Mouse (Mus musculus) embryonic facial prominence, embryonic 11.5 days (tissue): ENCODE measurements at regions not wholly inside any gene's neighbourhood (a gene's known extent, or its start where the extent isn't known, plus 50 kb on each side); places are given as distances from the start of the nearest gene placed in this dataset.
"Not testable (repeated sequence)": the region's sequence is repeated elsewhere in the genome, so short reads cannot be mapped to it uniquely, and the experiment has no call there.

Source experiments
- ATAC-seq: fragments of 200-750 bp; cut with Nextera tagmentation; replicated peaks from 2 replicates; pipeline ENCODE4 v1.8.0; 2017; ENCODE audit warnings: low read depth; ENCODE audit not compliant: insufficient number of reproducible peaks, low FRiP score, low TSS enrichment
- DNase-seq: peaks from one replicate; pipeline ENCODE4 v3.0.0-alpha.2; 2015; ENCODE audit warnings: low spot score
- H3K27ac ChIP-seq: fragments of 300-500 bp; sonication (generic); replicated peaks from 2 replicates; pipeline ENCODE4 v1.5.1; 2014; ENCODE audit warnings: mild to moderate bottlenecking, low read depth, low read length, control low read depth
- H3K27me3 ChIP-seq: fragments of 300-500 bp; sonication (generic); 2 replicates; pipeline ENCODE4 v1.6.1; 2014; ENCODE audit warnings: mild to moderate bottlenecking, low read length, moderate library complexity, mixed read lengths; ENCODE audit not compliant: control insufficient read depth, insufficient read depth
- H3K36me3 ChIP-seq: fragments of 300-500 bp; sonication (generic); replicated peaks from 2 replicates; pipeline ENCODE4 v1.6.1; 2014; ENCODE audit warnings: low read depth, mild to moderate bottlenecking, low read length, moderate library complexity, mixed read lengths; ENCODE audit not compliant: control insufficient read depth, insufficient read depth
- H3K4me1 ChIP-seq: fragments of 300-500 bp; sonication (generic); 2 replicates; pipeline ENCODE4 v1.6.1; 2014; ENCODE audit warnings: low read length, mixed read lengths; ENCODE audit not compliant: control insufficient read depth, insufficient read depth
- H3K4me2 ChIP-seq: fragments of 300-500 bp; sonication (generic); 2 replicates; pipeline ENCODE4 v1.6.1; 2014; ENCODE audit warnings: low read depth, mild to moderate bottlenecking, control low read depth, low read length, moderate library complexity
- H3K4me3 ChIP-seq: fragments of 300-500 bp; sonication (generic); 2 replicates; pipeline ENCODE4 v1.5.1; 2014; ENCODE audit warnings: low read depth, low read length, control low read depth
- H3K9ac ChIP-seq: fragments of 300-500 bp; sonication (generic); replicated peaks from 2 replicates; pipeline ENCODE4 v1.6.1; 2014; ENCODE audit warnings: mild to moderate bottlenecking, control low read depth, low read length
- H3K9me3 ChIP-seq: fragments of 300-500 bp; sonication (generic); replicated peaks from 2 replicates; pipeline ENCODE4 v1.6.1; 2016; ENCODE audit warnings: mild to moderate bottlenecking, low read length, inconsistent platforms, mixed read lengths; ENCODE audit not compliant: control insufficient read depth
- WGBS: fragments of 180-500 bp; shearing (Covaris S2); extraction: QIAGEN DNeasy Blood & Tissue Kit; methylation state at CpG from one replicate; pipeline ENCODE4 v1.1.7; 2014; 5-methylcytosine and 5-hydroxymethylcytosine counted together

GRCm38 (mm10) chr1:141066830-141067229 lies 820.9 kb downstream of the Kcnt2 start:
- H3K4me1 ChIP-seq, H3K27me3 ChIP-seq, H3K9me3 ChIP-seq, H3K4me2 ChIP-seq, ATAC-seq, DNase-seq, H3K4me3 ChIP-seq, H3K36me3 ChIP-seq, H3K9ac ChIP-seq, H3K27ac ChIP-seq: not testable (repeated sequence)
- WGBS = 84% methylated on average over 8 of the region's 8 CpGs

GRCm38 (mm10) chr1:141097575-141097974 lies 851.6 kb downstream of the Kcnt2 start:
- Histone ChIP-seq H3K9ac (no peak overlapping the region), H3K9me3 (no peaks in the 10 kb centered on the region), H3K27ac (no peak overlapping the region), H3K4me3 (no peak overlapping the region), H3K27me3 (no peaks in the 10 kb centered on the region), H3K4me2 (no peak overlapping the region), H3K36me3 (no peaks in the 10 kb centered on the region), H3K4me1 (no peaks in the 10 kb centered on the region)
- ATAC-seq (peak; percentile 59; the same call in 1 of the 2 replicates), DNase-seq (no peak)
- 95% methylated on average over 1 of the region's 1 CpGs for WGBS

GRCm38 (mm10) chr1:141102546-141102945 lies 856.6 kb downstream of the Kcnt2 start:
- no peak overlapping the region for H3K27ac ChIP-seq
- no peaks in the 10 kb centered on the region for H3K4me1 ChIP-seq
- H3K27me3 ChIP-seq = no peaks in the 10 kb centered on the region
- no peak overlapping the region for H3K9ac ChIP-seq
- H3K36me3 ChIP-seq = no peaks in the 10 kb centered on the region
- no peaks in the 10 kb centered on the region for H3K9me3 ChIP-seq
- H3K4me2 ChIP-seq = no peak overlapping the region
- ATAC-seq (no peak), DNase-seq (no peak)
- 81% methylated on average over 1 of the region's 1 CpGs for WGBS
- no peak overlapping the region for H3K4me3 ChIP-seq

- no peak for ATAC-seq
- Histone ChIP-seq H3K4me3 (no peak overlapping the region), H3K9ac (no peak overlapping the region), H3K4me1 (no peaks in the 10 kb centered on the region), H3K27ac (no peak overlapping the region), H3K9me3 (no peaks in the 10 kb centered on the region), H3K27me3 (no peaks in the 10 kb centered on the region), H3K36me3 (no peaks in the 10 kb centered on the region), H3K4me2 (no peak overlapping the region)
- no peak for DNase-seq
- WGBS = 95% methylated on average over 1 of the region's 1 CpGs
These were observed 858.1 kb downstream of the Kcnt2 start for GRCm38 (mm10) chr1:141104034-141104433.

GRCm38 (mm10) chr1:141104633-141105032 lies 858.7 kb downstream of the Kcnt2 start:
- 82% methylated on average over 2 of the region's 2 CpGs for WGBS

GRCm38 (mm10) chr1:141136771-141137541 lies 891.0 kb downstream of the Kcnt2 start:
- no peaks in the 10 kb centered on the region for H3K36me3 ChIP-seq
- 39% methylated on average over 2 of the region's 2 CpGs for WGBS
- H3K9me3 ChIP-seq = no peaks in the 10 kb centered on the region
- no peaks in the 10 kb centered on the region for H3K27me3 ChIP-seq
- H3K9ac ChIP-seq = no peak overlapping the region
- ATAC-seq (no peak), DNase-seq (no peak)
- H3K4me2 ChIP-seq = no peak overlapping the region
- H3K4me1 ChIP-seq = no peaks in the 10 kb centered on the region
- no peak overlapping the region for H3K4me3 ChIP-seq
- H3K27ac ChIP-seq = no peak overlapping the region

More at GRCm38 (mm10) chr1:141104633-141105032, 858.7 kb downstream of the Kcnt2 start:
- Histone ChIP-seq H3K4me2 (no peak overlapping the region), H3K4me3 (no peak overlapping the region), H3K9me3 (no peaks in the 10 kb centered on the region), H3K9ac (no peak overlapping the region), H3K27ac (no peak overlapping the region), H3K27me3 (no peaks in the 10 kb centered on the region), H3K4me1 (no peaks in the 10 kb centered on the region), H3K36me3 (no peaks in the 10 kb centered on the region)
- ATAC-seq = no peak
- DNase-seq = no peak

- H3K9ac ChIP-seq, H3K27me3 ChIP-seq, H3K9me3 ChIP-seq, H3K27ac ChIP-seq, H3K4me3 ChIP-seq, H3K36me3 ChIP-seq, H3K4me2 ChIP-seq, H3K4me1 ChIP-seq, DNase-seq, ATAC-seq: not testable (repeated sequence)
- 97% methylated on average over 19 of the region's 19 CpGs for WGBS
These were observed 894.2 kb downstream of the Kcnt2 start for GRCm38 (mm10) chr1:141140157-141140556.

GRCm38 (mm10) chr1:141145759-141146158 lies 899.8 kb downstream of the Kcnt2 start:
- ATAC-seq (no peak), DNase-seq (no peak)

More at GRCm38 (mm10) chr1:141145759-141146158, 899.8 kb downstream of the Kcnt2 start:
- Histone ChIP-seq H3K9me3 (no peaks in the 10 kb centered on the region), H3K27me3 (no peaks in the 10 kb centered on the region), H3K9ac (no peak overlapping the region), H3K4me1 (no peaks in the 10 kb centered on the region), H3K27ac (no peak overlapping the region), H3K4me2 (no peak overlapping the region), H3K4me3 (no peak overlapping the region), H3K36me3 (no peaks in the 10 kb centered on the region)
- 68% methylated on average over 1 of the region's 1 CpGs for WGBS
